Mouse (Mus musculus) midbrain, embryonic 12.5 days (tissue): ENCODE measurements at regions not wholly inside any gene's neighbourhood (a gene's known extent, or its start where the extent isn't known, plus 50 kb on each side); places are given as distances from the start of the nearest gene placed in this dataset.

Experiments
- ATAC-seq: fragments of 200-750 bp; cut with Nextera tagmentation; 2 replicates; pipeline ENCODE4 v1.8.0; 2017; ENCODE audit warnings: low read depth, moderate TSS enrichment, moderate library complexity; ENCODE audit not compliant: low FRiP score
- H3K27ac ChIP-seq: fragments of 300-500 bp; sonication (generic); replicated peaks from 2 replicates; pipeline ENCODE4 v1.5.1; 2016; ENCODE audit warnings: mild to moderate bottlenecking
- H3K27me3 ChIP-seq: fragments of 300-500 bp; sonication (generic); 2 replicates; pipeline ENCODE4 v1.6.1; 2016; ENCODE audit warnings: mild to moderate bottlenecking
- H3K36me3 ChIP-seq: fragments of 300-500 bp; sonication (generic); 2 replicates; pipeline ENCODE4 v1.6.1; 2016
- H3K4me1 ChIP-seq: fragments of 300-500 bp; sonication (generic); 2 replicates; pipeline ENCODE4 v1.6.1; 2016
- H3K4me2 ChIP-seq: fragments of 300-500 bp; sonication (generic); replicated peaks from 2 replicates; pipeline ENCODE4 v1.6.1; 2016; ENCODE audit warnings: mild to moderate bottlenecking, moderate library complexity
- H3K4me3 ChIP-seq: fragments of 300-500 bp; sonication (generic); 2 replicates; pipeline ENCODE4 v1.5.1; 2016; ENCODE audit warnings: mild to moderate bottlenecking
- H3K9ac ChIP-seq: fragments of 300-500 bp; sonication (generic); replicated peaks from 2 replicates; pipeline ENCODE4 v1.6.1; 2016; ENCODE audit warnings: mild to moderate bottlenecking, moderate library complexity
- H3K9me3 ChIP-seq: fragments of 300-500 bp; sonication (generic); 2 replicates; pipeline ENCODE4 v1.6.1; 2016; ENCODE audit warnings: mild to moderate bottlenecking
- whole genome bisulfite sequencing: fragments of 180-500 bp; shearing (Covaris S2); methylation state at CpG from one replicate; pipeline ENCODE4 v1.1.7; 2016; 5-methylcytosine and 5-hydroxymethylcytosine counted together

GRCm38 (mm10) chr7:133370542-133370941 is 231.4 kb downstream of the Tex36 start:
- 94% methylated on average over 5 of the region's 5 CpGs for WGBS
- Histone ChIP-seq H3K9me3 (no peaks in the 10 kb centered on the region), H3K4me3 (no peak overlapping the region), H3K4me1 (no peaks in the 10 kb centered on the region), H3K36me3 (no peaks in the 10 kb centered on the region), H3K4me2 (no peak overlapping the region), H3K9ac (no peak overlapping the region), H3K27me3 (peaks cover 29% of the 10 kb centered on the region), H3K27ac (no peak overlapping the region)
- no peak for ATAC-seq

- peak; percentile 62; the same call in 1 of the 2 replicates for ATAC-seq
- Histone ChIP-seq H3K4me1 (peaks cover 14% of the 10 kb centered on the region), H3K36me3 (no peaks in the 10 kb centered on the region), H3K9ac (no peak overlapping the region), H3K9me3 (no peaks in the 10 kb centered on the region), H3K27me3 (peaks cover 65% of the 10 kb centered on the region), H3K4me3 (no peak overlapping the region), H3K27ac (no peak overlapping the region), H3K4me2 (no peak overlapping the region)
- 11% methylated on average over 4 of the region's 4 CpGs for WGBS
Observed at GRCm38 (mm10) chr7:133364601-133365000, 237.4 kb downstream of the Tex36 start.

GRCm38 (mm10) chr7:133328717-133329116 is 204.6 kb upstream of the Ctbp2 start:
- H3K4me2 ChIP-seq = no peak overlapping the region
- H3K27me3 ChIP-seq = no peaks in the 10 kb centered on the region
- WGBS = 70% methylated on average over 3 of the region's 3 CpGs
- no peaks in the 10 kb centered on the region for H3K4me1 ChIP-seq
- no peaks in the 10 kb centered on the region for H3K36me3 ChIP-seq
- ATAC-seq = no peak
- no peak overlapping the region for H3K9ac ChIP-seq
- H3K4me3 ChIP-seq = no peak overlapping the region
- H3K9me3 ChIP-seq = no peaks in the 10 kb centered on the region
- no peak overlapping the region for H3K27ac ChIP-seq

DNA sequence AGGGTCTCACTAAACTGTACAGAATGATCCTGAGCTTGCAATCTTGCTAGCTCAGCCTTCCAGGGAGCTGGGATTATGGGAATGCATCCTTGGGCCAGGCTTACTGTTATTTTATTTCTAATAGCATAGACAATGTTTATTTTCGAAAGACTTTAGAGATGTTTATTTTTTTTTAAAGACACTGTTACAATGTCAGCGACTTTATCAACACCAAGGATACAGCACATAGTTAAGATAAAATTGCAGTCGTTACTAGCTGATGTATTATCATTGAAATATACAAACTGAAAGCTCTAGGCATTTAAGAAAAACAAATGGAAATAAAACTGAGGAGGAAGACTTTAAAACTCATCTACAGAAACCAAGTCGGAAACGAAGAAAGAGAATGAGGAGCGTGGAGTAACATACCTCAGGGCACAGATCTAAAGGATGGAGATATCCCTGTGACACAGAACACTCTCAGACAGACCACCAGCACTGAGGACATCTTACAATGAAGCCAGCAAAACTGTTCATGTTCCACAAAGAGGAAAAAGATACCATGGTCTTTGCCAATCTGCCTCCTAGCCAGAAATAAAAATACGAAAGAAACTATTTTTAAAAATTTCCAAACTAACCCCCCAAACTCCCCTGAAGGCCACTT is 201.5 kb upstream of the Ctbp2 start:
- no peak for ATAC-seq
- no peaks in the 10 kb centered on the region for H3K4me1 ChIP-seq
- H3K36me3 ChIP-seq = no peaks in the 10 kb centered on the region
- H3K27ac ChIP-seq = no peak overlapping the region
- 84% methylated on average over 7 of the region's 7 CpGs for WGBS
- no peak overlapping the region for H3K9ac ChIP-seq
- H3K4me3 ChIP-seq = no peak overlapping the region
- H3K4me2 ChIP-seq = no peak overlapping the region
- no peaks in the 10 kb centered on the region for H3K9me3 ChIP-seq
- H3K27me3 ChIP-seq = no peaks in the 10 kb centered on the region

DNA sequence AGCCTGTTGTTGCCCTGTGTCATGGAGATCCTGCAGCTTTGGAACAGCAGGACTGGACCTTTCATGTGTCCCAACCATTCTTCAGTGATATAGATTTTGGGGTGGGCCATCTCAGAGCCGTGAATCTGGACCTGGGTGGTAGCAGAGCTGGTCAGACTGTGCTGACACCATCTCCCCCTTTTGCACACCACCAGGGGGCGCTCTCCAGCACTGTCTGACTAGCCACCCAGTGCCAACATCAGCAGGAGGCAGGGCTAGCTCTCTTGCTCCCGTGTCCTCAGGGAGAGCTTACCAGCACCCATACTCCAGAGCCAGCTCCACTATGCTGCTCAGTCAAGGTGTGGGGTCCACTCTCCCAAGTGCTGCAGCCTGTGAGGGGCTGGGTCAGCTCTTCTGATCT is 199.8 kb upstream of the Ctbp2 start:
- H3K9ac ChIP-seq = no peak overlapping the region
- no peaks in the 10 kb centered on the region for H3K4me1 ChIP-seq
- H3K27me3 ChIP-seq = no peaks in the 10 kb centered on the region
- no peaks in the 10 kb centered on the region for H3K9me3 ChIP-seq
- no peak overlapping the region for H3K4me3 ChIP-seq
- no peak for ATAC-seq
- 74% methylated on average over 3 of the region's 3 CpGs for WGBS
- H3K36me3 ChIP-seq = no peaks in the 10 kb centered on the region
- no peak overlapping the region for H3K27ac ChIP-seq
- no peak overlapping the region for H3K4me2 ChIP-seq

- no peaks in the 10 kb centered on the region for H3K36me3 ChIP-seq
- H3K4me2 ChIP-seq = no peak overlapping the region
- peaks cover 7% of the 10 kb centered on the region; the same call in 1 of the 2 replicates for H3K4me1 ChIP-seq
- ATAC-seq = no peak
- H3K27me3 ChIP-seq = no peaks in the 10 kb centered on the region; the same call in none of the 2 replicates
- H3K9ac ChIP-seq = no peak overlapping the region
- H3K4me3 ChIP-seq = no peak overlapping the region
- no peaks in the 10 kb centered on the region for H3K9me3 ChIP-seq
- H3K27ac ChIP-seq = no peak overlapping the region
Observed at GRCm38 (mm10) chr7:133317511-133317910, 193.4 kb upstream of the Ctbp2 start.

GRCm38 (mm10) chr7:133316701-133317475 is 192.7 kb upstream of the Ctbp2 start:
- Histone ChIP-seq H3K36me3 (no peaks in the 10 kb centered on the region), H3K27ac (no peak overlapping the region), H3K9me3 (no peaks in the 10 kb centered on the region), H3K4me1 (peaks cover 7% of the 10 kb centered on the region; the same call in 1 of the 2 replicates), H3K4me3 (no peak overlapping the region), H3K4me2 (no peak overlapping the region), H3K9ac (no peak overlapping the region), H3K27me3 (no peaks in the 10 kb centered on the region; the same call in none of the 2 replicates)
- WGBS = 69% methylated on average over 9 of the region's 9 CpGs
- no peak for ATAC-seq

DNA sequence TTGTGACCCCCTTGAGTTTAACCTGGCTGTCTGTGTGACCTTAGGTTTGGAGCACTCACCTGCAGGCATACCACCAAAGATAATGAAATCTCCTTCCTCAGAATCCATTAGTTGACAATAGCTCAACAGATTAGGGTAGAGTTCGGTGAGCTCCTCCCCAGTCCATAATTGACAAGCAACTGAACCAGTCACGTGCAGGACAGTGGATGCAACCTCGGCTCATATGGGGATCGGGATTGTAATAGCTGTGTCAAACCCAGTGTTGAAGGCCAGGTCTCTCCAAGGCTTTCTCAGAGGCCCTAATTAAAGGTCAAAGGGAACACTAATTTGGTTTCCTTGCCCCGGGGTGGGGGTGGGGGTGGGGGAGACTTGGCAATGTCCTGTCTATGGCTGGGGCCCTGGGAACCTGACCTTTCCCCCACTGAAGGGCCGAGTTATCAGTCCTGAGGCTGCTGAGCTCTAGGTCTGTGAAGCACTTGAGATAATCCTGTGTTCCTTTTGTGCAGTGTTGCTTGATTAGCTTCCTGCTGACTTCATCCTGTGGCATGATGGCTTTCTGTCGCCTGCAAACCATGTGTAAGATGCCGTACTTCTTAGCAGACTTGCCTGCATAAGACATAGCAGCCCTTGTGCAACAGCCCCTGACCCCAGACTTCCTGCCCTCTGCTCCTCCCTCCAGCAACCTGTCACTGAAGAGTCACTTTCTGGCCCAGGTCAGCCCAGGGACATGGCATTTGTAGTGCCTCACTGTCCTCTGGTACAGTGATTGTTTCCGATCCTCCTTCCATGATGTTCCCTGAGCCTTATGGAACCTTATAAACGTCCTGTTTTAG is 191.3 kb upstream of the Ctbp2 start:
- Histone ChIP-seq H3K36me3 (no peaks in the 10 kb centered on the region), H3K9ac (no peak overlapping the region), H3K27me3 (no peaks in the 10 kb centered on the region; the same call in none of the 2 replicates), H3K4me1 (peaks cover 7% of the 10 kb centered on the region; the same call in 1 of the 2 replicates), H3K9me3 (no peaks in the 10 kb centered on the region), H3K27ac (no peak overlapping the region), H3K4me3 (no peak overlapping the region), H3K4me2 (no peak overlapping the region)
- no peak for ATAC-seq
- 36% methylated on average over 10 of the region's 10 CpGs for WGBS

DNA sequence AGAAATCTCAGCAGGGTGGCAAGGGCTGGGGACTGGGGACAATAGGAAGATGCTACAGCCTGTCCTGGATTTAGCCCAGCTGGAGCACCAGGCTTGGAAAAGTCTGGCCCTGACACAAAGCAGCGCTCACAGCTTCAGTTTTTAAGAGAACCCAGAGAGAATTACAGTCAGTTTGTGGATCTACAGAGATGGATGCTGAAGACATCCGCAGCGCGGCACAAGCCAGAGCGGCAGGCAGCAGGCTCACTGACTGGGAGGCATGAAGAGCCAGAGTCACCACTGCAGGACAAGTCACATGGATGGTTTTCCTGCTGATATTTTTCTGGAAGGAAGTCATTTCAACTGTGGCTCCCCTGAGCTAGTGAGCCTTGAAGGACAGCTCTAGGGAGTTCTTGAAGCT is 189.0 kb upstream of the Ctbp2 start:
- no peak overlapping the region for H3K27ac ChIP-seq
- H3K36me3 ChIP-seq = no peaks in the 10 kb centered on the region
- no peaks in the 10 kb centered on the region; the same call in none of the 2 replicates for H3K27me3 ChIP-seq
- no peak overlapping the region for H3K9ac ChIP-seq
- no peak overlapping the region for H3K4me3 ChIP-seq
- peaks cover 7% of the 10 kb centered on the region; the same call in 1 of the 2 replicates for H3K4me1 ChIP-seq
- 18% methylated on average over 5 of the region's 5 CpGs for WGBS
- no peaks in the 10 kb centered on the region for H3K9me3 ChIP-seq
- no peak for ATAC-seq
- H3K4me2 ChIP-seq = no peak overlapping the region

DNA sequence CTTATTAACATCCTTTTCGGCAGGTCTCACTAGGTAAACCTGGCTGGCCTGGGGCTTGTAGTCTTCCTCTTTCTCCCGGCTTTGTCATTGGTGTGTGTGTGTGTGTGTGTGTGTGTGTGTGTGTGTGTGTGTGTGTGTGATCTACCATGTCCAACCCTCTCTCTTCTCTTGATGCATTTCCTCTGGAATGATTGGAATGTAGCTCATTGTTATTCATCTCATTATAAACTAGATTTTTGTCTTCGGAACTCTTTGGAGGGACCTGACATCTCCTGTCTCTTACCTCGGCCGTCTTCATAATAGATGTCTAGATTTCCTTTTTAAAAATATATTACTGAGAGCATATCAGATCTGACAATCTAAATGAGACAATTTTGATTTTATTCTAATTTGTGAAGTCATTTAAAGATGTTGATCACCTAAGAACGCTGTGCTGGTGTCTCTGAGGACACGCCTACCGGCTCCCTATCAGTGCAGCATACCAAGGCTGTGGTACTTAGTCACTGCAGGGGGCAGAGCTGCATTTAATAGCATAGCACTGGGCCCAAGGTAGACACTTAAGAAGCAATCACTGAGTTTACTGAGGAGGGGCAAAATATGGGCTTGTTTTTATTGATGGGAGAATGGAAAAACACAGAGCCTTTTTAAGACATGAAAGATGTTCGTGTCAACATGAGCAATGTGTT is 187.1 kb upstream of the Ctbp2 start:
- no peaks in the 10 kb centered on the region; the same call in none of the 2 replicates for H3K27me3 ChIP-seq
- H3K4me3 ChIP-seq = no peak overlapping the region
- H3K27ac ChIP-seq = no peak overlapping the region
- WGBS = 40% methylated on average over 9 of the region's 9 CpGs
- ATAC-seq = no peak
- peaks cover 7% of the 10 kb centered on the region; the same call in 1 of the 2 replicates for H3K4me1 ChIP-seq
- H3K9ac ChIP-seq = no peak overlapping the region
- H3K36me3 ChIP-seq = no peaks in the 10 kb centered on the region
- H3K9me3 ChIP-seq = no peaks in the 10 kb centered on the region
- H3K4me2 ChIP-seq = no peak overlapping the region

GRCm38 (mm10) chr7:133304461-133304860 is 180.3 kb upstream of the Ctbp2 start:
- Histone ChIP-seq H3K27me3 (no peaks in the 10 kb centered on the region), H3K4me1 (no peaks in the 10 kb centered on the region), H3K36me3 (no peaks in the 10 kb centered on the region), H3K4me2 (no peak overlapping the region), H3K9me3 (no peaks in the 10 kb centered on the region), H3K4me3 (no peak overlapping the region), H3K27ac (no peak overlapping the region), H3K9ac (no peak overlapping the region)
- 87% methylated on average over 5 of the region's 5 CpGs for WGBS
- ATAC-seq = no peak
